Mouse (Mus musculus) layer of hippocampus, adult 9-11 months (tissue): ENCODE measurements around the gene Cyp3a25.
"Not testable (repeated sequence)": the region's sequence is repeated elsewhere in the genome, so short reads cannot be mapped to it uniquely, and the experiment has no call there.

Experiments
- DNase-seq: peaks from one replicate; pipeline ENCODE4 v3.0.0; 2022

The Cyp3a25 gene

GRCm38 (mm10) chr5:146009509-146009908 lies at the start of gene Cyp3a25:
Cyp3a25 (minus strand) TSS chr5:146009618.
- DNase-seq: not testable (repeated sequence)

GRCm38 (mm10) chr5:146021136-146021535 lies 11.7 kb upstream of the Cyp3a25 start:
- DNase-seq: no peak

- DNase-seq: no peak
Observed at GRCm38 (mm10) chr5:146018275-146018674, 8.9 kb upstream of the Cyp3a25 start.

GRCm38 (mm10) chr5:146011251-146011650 lies 1.8 kb upstream of the Cyp3a25 start:
- no peak for DNase-seq

GRCm38 (mm10) chr5:145967080-145967479 lies 42.3 kb downstream of the Cyp3a25 start:
- no peak for DNase-seq
